Mouse (Mus musculus) liver, postnatal 0 days (tissue): ENCODE measurements around the gene Cdk17.

Experiments
- CTCF ChIP-seq: sonication (generic); IDR thresholded peaks from 2 replicates; pipeline ENCODE4 v1.5.1; 2016; ENCODE audit warnings: antibody characterized with exemption, low read depth
- EP300 ChIP-seq: IDR thresholded peaks from 2 replicates; pipeline ENCODE4 v1.6.1; 2016; ENCODE audit warnings: antibody characterized with exemption, low read depth, mild to moderate bottlenecking

DNA sequence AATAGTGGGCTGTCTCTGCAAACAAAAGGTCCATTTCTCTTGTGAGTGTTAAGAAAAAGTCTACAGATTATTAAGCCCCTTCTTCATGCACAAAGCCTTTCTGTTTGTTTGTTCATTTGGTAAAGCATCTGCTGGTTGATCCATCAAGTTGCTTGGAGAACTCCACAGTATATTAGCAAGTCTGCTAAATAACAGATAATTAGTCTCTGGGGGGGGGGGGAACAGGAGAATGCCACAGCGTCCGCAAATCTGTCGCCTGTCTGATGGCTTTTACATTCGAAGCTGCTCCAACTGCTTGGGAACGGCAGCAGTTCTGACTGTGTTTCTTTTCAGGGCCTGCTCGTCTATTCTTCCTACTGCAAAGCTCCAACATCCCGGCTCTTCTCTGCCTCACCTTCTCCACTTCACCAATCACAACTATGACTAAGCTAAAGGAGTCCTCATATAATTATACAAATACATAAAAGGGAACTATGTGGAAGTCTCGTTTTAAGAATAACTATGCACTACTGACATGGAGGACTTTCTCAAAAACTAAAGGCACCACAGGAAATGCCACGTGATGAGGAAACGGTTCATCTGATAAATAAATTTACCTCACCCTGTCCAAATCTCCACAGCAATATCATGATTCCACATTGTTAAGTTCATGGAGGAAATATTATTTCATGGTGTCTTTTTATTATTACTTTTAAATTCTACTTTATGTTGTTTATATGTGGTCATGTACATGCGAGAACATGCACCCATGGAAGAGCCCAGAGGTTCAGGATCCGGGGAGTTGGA, 38.1 kb upstream of the Cdk17 start:
- TF ChIP-seq EP300: no peak
- TF ChIP-seq CTCF: no peak
